Mouse (Mus musculus) adrenal gland, postnatal 25 days (tissue): ENCODE results near the gene Prkn. TPM values are rescaled to one million over a fixed set of nuclear protein-coding genes. Genes with fewer than 3 reads are reported as not detected.
A peak's percentile ranks its signal among the peaks of the same experiment; 100 is the strongest.

ENCODE experiments used
- DNase-seq: peaks from one replicate; pipeline ENCODE4 v3.0.0; 2021; ENCODE audit warnings: mixed read lengths
- total RNA-seq: library from RNA; stranded (reverse); gene quantifications from 2 replicates; pipeline ENCODE4 v1.2.3, GENCODE M21; 2021

Gene Prkn
- total RNA-seq, 1 experiment from 2014 or later, result 10.1 TPM

DNA sequence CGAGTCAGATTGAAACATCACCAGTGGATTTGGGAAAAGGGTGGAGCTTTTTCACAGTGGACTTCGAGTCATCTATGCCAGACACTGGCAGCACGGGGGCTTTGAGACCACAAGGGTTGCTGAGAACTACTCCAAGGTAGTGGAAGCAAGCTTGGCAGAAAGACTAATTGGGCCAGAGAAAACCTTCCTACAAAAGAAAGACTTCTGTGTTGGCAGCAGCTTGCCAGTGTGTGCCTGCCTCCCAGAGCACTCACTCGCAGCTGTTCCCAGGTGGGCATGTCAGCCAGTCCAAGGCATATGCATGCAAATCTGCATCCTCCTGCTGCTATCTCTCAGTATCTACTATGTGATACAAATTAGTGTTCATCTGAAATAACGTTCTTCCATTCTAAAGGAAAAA is 302.1 kb downstream of the Prkn start:
- no peak for DNase-seq

DNA sequence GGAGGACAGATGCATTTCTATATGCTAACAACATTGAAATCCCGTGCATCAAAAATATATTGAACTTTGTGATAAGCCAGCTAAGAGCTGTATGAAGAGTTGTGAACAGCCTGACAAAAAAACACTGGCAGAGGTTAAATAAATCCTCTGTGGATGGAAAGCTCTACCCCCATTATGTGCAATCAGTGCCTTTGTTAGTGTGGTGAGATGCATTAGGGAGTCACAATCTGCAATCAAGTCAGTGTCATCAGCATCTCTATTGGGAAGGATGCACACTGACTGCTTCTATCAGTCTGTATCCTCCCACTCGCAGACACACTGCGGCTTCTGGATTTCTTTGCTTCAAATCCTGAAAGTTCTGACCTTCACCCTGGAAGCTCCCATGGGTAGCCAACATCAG is 315.9 kb downstream of the Prkn start:
- DNase-seq, result no peak

DNA sequence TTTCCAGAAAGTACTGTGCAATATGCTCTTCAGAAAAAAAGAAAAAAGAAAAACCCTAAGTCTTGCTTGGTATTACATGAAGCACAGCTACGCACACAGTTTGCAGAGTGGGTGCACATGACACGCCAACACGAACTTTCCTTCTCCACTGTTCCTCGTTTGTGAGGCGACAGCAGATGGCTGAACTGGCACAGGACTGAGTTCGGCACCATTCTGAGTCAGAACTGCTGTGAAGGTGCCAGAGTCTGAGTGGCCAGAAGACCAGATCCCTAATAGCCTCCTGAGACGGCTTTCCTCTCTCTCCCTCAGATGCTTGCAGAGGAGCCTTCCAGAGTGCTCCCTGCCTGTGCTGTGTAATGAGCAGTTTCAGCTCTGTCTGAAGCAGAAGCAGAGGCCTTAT is 317.4 kb downstream of the Prkn start:
- peak; percentile 20 for DNase-seq

DNA sequence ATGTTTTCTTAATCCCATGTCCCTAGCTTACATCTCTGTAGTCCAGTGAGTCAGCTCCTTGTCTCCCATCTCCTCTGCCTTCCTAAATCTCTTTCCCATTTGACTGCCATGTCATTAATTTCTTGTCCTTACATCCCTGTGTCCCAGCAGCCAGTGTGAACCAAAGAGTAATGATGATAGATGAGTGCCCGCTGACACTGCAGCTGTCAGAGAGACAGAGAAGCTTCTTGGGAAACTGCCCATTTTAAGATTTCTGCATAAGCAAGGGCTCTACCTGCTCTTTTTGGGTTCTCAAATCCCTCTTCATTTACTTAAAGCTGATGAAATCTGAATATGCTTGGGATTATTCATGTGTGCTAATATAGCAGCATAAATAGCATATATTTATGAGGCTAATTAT is 321.3 kb downstream of the Prkn start:
- no peak for DNase-seq

DNA sequence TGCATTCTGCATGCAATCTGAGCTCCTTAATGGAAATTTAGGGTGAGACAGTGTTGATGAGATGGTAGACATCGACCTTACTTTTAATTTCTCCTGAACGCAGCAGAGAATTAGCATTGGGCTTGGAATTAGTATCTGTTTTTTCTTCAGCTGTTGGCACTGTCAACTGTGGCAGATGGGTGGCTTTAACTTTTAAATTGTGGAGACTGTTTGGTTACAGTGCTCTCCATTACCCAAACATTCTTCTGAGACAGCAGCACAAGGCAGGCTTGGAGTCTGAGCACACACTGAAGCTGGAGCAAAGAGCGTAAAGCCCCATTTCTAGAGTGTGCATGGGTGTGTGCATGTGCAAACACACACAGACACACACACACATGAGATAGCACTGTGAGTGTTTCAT is 322.6 kb downstream of the Prkn start:
- no peak for DNase-seq

DNA sequence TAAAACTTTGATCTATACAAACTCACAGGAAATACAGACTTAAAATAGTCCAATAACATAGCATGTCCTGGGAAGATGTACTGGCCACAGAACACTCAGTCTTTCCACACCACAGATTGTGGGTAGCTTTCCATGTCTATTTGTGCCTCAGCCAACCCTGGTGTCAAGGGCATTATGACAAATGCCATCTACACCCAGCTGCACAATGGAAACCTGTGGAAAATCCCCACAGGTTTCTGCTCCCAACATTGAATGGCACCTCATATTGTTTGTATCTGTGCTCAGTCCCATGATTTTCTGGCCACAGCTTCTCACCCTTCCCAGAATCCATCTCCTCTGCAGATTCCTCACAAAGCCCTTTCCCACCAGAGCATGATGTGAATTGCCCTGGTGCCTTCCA is 347.2 kb downstream of the Prkn start:
- no peak for DNase-seq

DNA sequence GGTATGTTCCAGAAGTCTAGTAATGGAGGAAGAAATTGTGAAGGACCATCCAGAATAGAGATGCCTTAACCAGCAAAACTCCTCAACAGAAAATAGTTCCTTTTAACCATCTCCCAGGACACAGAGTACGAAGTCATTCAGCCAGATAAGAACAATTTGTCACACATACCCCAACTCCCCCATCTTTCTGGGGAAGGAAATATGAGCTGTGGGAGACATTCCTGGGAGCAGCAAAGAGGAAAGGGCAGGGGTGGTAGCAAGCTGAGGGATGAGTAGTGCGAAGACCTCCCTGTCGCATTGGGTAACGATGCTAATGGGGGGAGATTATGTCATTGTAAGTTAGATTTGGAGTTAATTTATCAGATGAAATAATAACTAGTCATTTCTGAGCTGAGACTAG is 348.3 kb downstream of the Prkn start:
- no peak for DNase-seq

DNA sequence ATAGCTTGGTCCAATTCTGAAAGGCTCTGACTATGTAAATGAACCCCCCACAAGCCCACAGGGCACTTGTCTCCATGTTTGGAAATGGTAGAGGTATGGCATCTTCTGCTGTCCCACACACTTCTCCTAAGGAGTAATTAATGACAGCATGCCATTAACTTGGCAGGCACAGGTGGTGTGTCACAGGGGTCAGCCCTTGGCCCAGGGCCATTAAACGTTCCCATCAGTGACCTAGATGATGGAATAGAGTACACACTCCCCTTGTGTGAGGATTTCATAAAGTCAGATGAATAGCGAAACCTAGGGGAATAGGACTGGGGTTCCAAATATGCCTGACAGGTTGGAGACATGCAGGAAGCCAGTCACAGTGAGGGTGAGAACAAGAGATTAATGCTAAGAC is 350.1 kb downstream of the Prkn start:
- no peak for DNase-seq

DNA sequence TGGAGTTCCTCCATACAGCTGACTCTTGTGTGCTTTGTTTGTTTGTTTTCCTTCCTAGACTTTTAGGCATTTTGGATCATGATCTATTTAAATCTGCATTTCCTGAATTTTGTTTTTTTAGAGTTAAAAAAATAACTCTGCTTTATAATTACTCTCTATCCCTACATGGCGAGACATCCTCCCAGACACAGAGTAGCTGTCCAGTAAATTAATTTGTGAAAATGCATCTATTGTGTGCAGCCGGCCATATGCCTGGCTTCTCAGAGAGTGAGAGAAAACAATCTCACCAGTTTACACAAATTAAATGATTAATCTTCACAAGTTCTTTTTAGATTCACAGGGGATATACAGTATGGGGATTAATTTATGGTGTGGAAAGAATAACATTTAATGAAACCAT is 357.9 kb downstream of the Prkn start:
- no peak for DNase-seq

DNA sequence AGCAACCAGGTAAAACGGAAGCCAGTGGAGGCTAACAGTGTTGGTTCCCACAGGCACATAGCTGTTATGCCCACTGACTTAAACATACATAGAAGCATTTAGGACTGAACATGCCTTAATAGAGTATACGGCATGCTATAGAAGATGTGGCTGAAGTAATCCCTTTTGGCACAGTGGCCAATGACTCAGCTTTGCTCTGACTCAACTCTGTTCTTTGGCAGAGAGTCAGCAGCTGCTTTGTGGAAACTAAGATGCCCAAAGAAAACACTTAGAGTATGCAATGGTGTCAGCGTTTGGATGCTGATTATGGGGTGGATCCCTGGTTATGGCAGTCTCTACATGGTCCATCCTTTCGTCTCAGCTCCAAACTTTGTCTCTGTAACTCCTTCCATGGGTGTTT is 368.9 kb downstream of the Prkn start:
- peak; percentile 66 for DNase-seq

DNA sequence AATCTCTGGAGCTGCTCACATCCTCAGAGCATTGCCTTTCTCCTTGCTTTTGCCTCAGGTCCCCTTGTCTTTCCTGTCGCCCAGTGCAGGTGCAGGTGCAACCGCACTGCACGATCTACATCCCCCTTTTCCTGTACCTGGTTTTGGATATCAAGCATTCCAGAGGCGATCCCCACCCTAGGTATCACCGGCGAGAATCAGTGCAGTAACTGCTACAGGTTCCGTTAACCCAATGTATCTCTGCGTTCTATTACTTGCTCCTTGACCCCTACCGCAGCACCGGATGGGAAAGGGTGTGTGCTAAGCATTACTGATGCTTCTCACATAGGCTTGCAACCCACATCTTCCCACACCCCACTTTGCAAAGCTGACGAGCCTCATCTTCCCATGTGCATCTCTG is 370.8 kb downstream of the Prkn start:
- no peak for DNase-seq

DNA sequence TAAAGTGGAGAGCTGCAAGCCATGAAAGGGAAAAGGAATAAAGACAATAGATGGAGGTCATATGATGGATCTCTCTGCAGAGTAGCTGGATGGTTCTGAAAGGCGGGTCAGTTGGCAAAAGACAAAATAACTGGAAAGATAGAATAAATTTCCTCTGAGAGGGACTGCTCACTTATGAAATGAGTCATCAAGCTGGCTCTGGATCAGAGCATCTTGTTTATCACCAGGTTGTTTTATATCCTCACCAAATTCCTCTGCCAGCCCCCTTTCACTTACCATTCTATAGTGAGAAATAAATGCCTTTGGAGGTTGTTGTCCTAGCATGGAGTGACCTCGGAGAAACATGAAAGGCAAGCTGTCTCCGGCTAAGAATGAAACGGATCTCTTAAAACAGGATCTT is 371.4 kb downstream of the Prkn start:
- DNase-seq, result no peak

DNA sequence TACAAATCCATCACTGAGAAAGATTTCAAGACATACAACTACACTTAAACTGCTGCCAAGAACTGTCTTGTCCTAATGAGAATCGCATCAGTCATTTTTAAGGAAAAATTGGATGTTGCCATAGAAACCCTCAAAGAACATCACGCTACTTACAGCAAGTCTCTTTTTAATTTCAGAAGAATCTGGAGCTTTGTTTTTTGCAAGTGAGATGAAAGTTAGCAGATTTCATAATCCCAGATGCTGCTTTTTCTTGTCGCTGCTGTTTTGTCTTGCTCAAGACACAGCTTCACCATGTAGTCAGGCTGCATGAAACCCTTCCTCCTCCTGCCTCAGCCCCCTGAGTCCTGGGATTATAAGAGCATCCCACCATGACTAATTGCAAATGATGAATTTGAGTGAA is 373.5 kb downstream of the Prkn start:
- DNase-seq, result no peak

DNA sequence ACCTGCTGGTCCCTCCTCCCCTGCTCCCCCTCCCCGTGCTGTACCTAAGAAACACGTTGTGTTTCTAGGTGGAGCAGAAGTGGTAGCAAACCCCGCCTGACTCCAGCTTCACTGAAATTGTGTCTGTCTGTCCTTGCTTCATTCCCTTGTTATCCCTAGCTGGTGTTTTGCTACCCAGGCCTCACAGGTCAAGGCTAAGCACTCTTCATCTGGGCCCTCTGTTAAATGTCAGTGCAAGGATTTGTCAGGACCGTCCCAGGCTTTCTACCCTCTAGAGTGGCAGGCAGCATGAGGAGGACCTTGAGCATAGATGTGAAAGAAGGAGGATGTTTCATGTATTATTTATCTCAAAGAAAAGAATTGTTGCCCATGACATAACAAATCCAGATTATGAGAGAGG is 388.8 kb downstream of the Prkn start:
- no peak for DNase-seq

DNA sequence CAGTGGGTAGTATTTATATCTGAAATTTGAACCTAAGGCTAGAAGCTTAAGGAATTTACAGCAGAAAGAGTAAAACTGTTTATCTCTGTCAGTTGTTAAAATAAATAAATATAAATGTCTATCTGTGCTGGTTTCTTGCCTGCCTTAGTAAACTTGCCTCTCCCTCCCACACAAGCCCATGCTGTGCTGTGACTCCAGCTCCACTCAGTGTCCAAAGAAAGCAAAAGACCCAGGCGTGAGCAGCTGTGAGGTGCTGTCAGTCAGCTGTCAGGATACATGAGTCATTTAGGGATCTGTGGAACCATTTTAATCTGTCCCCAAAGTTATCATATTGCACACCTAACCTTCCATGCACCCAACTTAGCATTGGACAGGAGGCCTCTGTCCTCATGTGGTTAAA is 389.2 kb downstream of the Prkn start:
- no peak for DNase-seq

DNA sequence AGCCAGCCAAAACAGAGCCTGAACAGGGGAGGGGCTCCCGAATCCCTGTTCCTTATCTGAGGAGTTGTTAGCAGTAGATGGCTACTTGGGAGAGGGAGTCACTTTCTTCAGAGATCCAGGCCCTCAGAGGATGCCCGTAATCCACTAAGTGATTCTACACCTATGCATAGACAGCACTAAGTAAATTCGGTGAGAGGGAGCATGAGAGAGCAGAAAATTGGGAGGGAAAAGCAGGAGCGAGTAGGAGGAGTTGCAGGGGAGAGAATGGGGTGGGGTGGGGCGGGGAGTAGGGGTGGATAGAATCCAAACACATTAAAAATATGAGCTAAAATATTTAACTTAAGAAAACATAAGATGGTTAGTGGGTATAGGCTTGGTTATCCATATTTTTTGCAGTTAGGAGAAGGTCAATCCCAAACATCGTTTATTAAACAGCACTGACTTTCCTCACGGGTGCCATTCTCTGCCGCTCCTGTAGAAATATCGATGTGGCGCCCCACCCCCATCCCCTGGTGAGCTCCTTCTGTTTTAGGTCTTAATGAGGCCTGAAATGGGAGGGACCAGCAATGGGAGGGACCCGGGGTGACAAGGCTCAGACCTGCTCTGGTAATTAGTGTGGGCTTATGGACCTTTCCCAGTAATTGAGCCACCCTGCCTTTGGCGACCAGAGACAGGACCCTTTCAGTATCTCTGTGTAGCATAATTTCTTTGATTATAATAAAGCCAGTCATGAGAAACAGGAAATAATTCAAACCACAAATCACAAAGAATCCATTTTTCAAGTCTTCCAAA is 390.6 kb downstream of the Prkn start:
- no peak for DNase-seq

DNA sequence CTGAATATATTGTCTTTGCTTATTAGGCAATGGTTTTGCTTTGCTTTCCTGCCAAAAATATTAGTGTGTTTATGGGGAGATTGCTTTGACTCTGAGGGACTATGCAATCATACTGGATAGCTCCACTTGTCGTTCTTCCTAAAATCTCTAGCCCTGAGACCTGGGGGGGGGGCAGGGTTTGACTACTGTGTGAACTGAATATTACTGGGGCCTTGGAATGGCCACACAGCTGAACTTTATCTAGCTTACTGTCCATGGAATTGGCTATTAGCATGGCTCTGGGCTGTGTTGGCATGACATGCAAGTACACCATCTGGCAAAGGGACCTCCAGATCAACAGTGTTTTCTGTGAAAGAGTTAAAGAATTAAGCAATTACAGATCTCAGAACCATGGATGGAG is 395.1 kb downstream of the Prkn start:
- no peak for DNase-seq

DNA sequence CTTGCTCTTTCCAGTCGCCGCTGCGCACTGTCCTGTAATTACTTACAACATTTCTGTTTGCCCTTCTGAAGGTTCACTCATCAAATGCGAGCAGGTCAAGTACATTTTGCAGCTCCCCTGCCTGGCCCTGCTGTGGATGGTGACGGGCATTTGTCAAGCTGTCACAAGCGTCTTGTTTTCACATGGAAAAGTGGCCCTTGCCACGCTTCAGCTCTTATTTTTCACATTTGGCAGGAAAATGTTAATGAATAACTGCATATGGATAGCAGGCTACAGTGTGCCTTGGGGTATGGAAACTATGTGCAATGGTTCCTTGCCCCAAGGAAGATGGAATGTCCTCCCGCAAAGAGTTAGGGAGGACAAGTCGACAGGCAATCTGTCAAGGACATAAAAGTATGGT is 404.9 kb downstream of the Prkn start:
- DNase-seq, result no peak

DNA sequence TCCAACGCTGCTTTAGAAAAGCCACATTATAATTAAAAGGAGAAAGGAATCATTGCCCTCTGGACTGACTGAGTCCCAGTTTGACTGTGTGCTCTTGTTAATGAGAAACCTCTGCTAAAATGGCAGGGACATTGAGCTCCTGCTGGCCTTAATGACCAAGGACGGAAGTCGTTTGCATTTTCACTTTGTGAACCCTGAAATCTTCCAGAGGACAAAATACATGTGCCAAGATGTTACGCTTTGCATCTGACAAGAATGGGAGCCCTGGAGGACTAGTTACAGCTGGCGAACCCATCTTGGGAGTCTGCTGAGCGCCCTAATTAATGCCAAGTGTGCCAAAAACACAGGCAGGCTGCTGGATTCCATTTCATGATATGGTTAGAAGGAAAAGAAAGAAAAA is 409.0 kb downstream of the Prkn start:
- DNase-seq, result no peak

DNA sequence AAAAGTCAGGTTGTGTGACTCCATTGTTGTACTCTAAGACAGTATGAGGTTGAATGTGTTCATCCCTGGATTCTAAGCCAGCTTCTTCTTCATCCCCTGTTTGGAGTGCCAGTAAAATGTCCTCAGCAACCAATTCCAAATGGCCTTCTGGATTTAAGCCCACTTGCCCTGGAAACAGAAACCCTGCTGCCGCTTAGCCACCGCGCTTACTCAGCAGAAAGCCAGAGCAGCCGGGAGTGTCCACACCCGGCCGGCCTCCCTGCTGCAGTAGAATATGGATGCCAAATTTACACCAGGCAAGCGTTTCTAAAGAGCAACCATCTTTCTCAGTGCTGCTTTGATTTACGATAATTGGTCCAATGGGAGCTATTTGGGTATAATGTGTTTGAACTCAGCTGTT is 420.5 kb downstream of the Prkn start:
- DNase-seq, result no peak

DNA sequence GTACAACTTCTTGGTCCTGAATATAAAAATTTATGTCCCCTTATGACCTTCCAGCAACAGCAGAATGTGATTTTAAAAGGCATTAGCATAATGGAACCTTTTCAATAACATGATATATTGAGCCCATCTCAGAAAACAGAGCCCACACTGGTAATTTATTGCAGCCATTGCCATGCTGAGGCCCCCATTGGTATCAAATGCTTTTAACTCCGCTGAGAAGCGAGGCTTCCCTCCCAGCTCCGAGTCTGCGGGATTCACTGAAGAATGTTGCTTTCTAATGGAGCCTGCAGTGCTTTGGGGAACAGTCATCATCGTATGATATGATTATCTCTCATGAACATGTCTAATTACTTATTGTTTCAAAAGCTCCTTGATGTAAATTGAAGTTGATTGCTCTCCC is 421.5 kb downstream of the Prkn start:
- DNase-seq, result no peak

DNA sequence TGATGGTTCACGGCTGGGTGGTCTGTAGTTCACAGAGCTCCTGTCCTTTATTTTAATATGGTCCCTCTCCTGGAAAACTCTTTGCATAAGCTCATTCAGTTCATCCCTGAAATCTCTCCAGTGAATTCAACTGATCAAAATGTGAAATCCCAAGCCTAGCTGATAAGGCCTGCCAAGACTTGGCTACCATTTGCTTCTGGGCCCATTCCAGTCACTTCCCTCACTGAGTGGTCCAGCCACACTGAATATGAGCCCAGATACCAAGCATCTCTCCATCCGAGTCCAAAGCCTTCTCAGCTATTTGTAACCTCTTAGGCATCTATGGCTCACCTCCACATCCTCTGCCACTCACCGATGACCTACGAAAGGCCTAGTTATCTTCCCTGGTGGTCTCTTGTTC is 427.8 kb downstream of the Prkn start:
- no peak for DNase-seq

DNA sequence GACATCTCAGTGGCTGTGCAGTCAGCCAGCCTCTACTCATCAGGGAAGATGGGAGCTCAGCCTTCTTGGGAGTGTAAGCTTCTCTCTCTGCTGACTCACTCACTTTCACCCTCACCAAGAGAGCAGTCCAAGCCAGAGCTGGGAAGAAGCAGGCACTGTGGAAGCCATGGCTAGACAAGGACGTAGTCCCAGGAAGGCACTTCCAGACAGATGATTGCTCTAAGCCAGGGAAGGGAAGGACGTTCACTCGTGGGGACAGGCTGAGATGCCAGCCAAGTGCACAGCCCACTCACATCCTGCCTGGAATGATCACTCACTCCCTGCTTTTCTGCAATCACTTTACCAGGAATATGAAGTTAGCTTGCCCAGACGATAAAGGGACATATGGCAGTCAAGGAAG is 430.0 kb downstream of the Prkn start:
- DNase-seq, result no peak

DNA sequence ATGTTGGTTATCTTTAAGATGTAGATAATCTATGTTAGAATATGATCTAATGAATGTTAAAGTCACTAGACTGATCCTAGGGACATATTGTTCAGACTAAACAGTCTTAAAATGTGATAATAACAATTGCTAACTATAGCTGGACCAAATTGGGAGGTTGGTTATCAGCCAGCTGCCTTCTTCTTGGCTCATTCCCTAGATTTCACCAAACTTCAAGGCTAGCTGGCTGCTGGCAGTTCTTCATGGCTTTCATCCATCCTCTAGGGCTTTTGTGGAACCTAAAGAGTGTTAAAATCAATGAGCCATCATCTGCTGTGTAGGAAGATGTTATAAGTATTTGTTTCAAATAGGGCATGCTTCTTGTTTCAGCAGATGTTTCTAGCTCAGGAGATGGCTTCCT is 431.7 kb downstream of the Prkn start:
- no peak for DNase-seq

DNA sequence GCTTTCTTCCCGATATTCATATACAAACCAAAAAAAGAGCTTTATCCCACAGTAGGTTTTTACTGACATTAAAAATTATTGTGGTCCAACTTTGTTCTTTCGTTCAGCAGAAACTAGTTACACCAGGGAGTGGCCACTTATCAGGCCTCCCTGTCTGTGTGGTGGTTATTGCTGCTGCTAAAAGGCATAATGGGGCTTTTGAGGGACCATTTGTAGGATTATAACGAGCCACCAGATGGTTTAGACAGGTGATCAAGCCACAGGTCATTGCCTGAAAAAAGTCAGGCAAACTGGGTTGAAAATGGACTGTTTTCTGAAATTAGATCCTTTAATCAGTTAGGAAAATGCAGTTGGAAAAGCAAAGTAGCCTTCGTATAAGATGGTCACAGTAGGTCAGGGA is 444.1 kb downstream of the Prkn start:
- DNase-seq, result no peak
